Mouse (Mus musculus): ENCODE results near the gene Uqcc2.

DNA sequence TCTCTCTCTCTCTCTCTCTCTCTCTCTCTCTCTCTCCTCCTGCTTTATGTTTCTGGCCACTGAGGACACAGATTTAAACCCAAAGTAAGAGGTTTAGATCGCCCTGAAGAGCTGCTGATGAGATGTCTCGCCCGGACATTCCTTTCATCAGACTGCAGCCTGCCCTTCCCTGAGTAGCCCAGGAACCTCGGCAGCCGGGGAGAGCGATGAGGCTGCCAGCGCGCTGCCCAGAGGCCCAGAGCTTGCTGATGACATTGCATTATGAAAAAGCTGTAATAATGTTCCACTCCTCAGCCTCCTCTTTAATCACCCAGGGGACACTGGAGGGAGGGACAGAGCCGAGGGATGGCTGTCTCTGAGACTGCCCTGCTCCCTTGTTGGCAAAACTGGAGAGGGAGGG lies 6.5 kb upstream of the Uqcc2 start:
- TF ChIP-seq MAZ (IDR thresholded peaks at IDR 0.05; ENCODE audit: low read depth, low read length), result no peak
- no peak for TF ChIP-seq EP300 (IDR thresholded peaks at IDR 0.05; ENCODE audit: low read length)
- no peak for TF ChIP-seq PAX5 (IDR thresholded peaks at IDR 0.05; ENCODE audit: low read length)
- no peak for TF ChIP-seq POLR2AphosphoS2 (IDR thresholded peaks at IDR 0.05; ENCODE audit: low read depth, low read length)
- no peak for TF ChIP-seq RAD21 (IDR thresholded peaks at IDR 0.05; ENCODE audit: low read depth, low read length)

Data from CH12.LX (cell line).